Mouse (Mus musculus): ENCODE measurements around the gene Panx3.

Panx3 gene

GRCm38 (mm10) chr9:37636335-37636734, 32.7 kb downstream of the Panx3 start:
- DNase-seq (ENCODE audit: extremely low spot score, low read depth, low spot score): no peak

- DNase-seq (ENCODE audit: extremely low spot score, low read depth, low spot score): no peak
Measured at GRCm38 (mm10) chr9:37634269-37634668, 34.8 kb downstream of the Panx3 start.

DNA sequence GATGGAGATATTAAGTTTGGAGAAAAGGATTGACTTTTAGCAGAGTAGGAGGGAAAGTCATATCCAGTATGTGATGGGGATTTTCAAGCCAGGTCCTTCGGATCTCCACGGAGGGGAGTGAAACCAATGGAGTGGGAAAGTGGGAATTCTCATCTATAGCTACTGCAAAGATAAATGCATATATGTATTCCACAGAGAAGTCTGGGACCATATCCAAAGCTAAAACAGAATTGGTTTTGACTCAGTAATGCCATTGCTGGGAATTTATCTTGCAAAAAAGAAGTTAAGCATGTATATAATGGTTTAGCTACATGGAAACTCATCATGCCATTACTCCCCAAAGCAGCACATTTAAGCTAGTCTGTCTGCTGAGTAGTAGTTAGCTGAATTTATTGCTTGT, 36.7 kb downstream of the Panx3 start:
- no peak for DNase-seq (ENCODE audit: extremely low spot score, low read depth, low spot score)

GRCm38 (mm10) chr9:37629941-37630340, 39.1 kb downstream of the Panx3 start:
- no peak for DNase-seq (ENCODE audit: extremely low spot score, low read depth, low spot score)

- no peak for DNase-seq (ENCODE audit: extremely low spot score, low read depth, low spot score)
Measured at GRCm38 (mm10) chr9:37628581-37628980, 40.5 kb downstream of the Panx3 start.

- no peak for DNase-seq (ENCODE audit: extremely low spot score, low read depth, low spot score)
Measured at GRCm38 (mm10) chr9:37627263-37627662, 41.8 kb downstream of the Panx3 start.

DNA sequence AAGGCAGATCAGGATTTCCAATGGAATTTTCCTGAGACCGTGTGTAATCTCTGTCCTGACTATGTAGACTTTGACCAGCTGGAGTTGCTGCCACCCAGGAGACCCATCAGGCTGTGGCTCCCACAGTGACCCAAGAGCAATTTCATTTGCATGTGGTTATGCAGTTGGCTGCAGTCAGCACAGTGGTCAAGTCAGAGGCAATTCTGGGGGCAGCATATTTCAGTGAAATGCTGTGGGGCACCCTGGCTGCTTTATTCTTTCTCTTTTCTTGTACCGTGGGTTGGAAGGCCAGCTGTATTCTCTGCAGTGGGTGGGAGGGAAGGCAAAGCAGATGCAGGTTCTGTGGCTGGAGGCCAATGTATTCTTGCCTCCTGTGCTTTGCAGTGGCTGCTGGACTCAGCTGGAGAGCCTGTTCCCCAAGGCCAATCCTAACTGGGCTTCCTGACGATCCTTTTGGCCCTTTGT, 42.9 kb downstream of the Panx3 start:
- DNase-seq (ENCODE audit: extremely low spot score, low read depth, low spot score): no peak

GRCm38 (mm10) chr9:37625641-37626040, 43.4 kb downstream of the Panx3 start:
- DNase-seq (ENCODE audit: extremely low spot score, low read depth, low spot score): no peak

DNA sequence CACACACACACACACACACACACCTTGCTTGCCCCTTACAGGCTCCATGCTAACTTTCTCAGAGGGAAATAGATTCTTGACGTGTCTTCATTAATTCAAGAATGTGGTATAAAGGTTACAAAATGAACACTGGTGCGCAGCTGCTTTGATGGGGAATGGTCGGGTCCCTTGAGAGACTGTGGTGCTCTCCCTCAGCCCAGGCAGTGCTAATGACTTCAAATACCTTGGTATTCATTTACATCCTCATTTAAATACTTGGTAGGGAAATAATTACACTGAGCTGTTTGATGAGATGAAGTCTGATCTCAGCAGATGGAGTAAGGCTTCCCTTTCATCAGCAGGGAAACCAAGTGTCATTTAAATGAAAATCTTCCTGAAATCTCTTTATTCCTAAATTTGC, 43.9 kb downstream of the Panx3 start:
- DNase-seq (ENCODE audit: extremely low spot score, low read depth, low spot score): no peak

- no peak for DNase-seq (ENCODE audit: extremely low spot score, low read depth, low spot score)
Measured at GRCm38 (mm10) chr9:37624502-37624901, 44.5 kb downstream of the Panx3 start.

DNA sequence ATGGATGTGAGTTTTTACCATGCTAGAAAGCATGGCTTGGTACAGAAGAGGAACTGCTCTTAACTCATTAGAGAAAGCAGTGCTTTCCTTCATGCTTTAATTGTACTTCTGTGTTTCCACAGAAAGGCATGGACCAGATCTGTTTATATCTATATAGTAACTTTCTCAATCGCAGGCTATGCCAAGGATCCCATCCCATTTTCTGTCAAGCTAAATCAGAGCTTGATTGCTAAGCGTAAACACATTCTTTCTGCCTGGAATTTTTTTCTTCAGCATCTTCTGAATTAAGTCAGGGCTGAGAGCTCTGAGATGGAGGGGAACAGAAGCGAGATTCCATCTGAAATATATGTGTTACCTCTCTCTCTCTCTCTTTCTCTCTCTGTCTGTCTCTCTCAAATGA, 45.1 kb downstream of the Panx3 start:
- no peak for DNase-seq (ENCODE audit: extremely low spot score, low read depth, low spot score)

- no peak for DNase-seq (ENCODE audit: extremely low spot score, low read depth, low spot score)
Measured at GRCm38 (mm10) chr9:37621290-37621689, 47.7 kb downstream of the Panx3 start.

DNA sequence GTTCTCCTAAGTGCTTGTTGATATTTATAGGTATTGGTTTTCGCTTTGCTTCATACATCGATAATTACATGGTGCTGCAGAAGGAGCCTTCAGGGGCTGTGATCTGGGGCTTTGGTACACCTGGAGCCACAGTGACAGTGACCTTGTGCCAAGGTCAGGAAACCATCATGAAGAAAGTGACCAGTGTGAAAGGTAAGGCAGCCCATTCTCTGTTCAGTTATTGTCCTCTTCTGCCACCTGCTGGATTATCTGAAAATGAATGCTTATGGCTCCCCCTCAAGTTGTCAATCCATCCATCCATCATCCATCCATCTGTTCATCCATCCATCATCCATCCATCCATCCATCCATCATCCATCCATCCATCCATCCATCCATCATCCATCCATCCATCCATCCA, 52.3 kb downstream of the Panx3 start:
- DNase-seq (ENCODE audit: extremely low spot score, low read depth, low spot score): no peak

DNA sequence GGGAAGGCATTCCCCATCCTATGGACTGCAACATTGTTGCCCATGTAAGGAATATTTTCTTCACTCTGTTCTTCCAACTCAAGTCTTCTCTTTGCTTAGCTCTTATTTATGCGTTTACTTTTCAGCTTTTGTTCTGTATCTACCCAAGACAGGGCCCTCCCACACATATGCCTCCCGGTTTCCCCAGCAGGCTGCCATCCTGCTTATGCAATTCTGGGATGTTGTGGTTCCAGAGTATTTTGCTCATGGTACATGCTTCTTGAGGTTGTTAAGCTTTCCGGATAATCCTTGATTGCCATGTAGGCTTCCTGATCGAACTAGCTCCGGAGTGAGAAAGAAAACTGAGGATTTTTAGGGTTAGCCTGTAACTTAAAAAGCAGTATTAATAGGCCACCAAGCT, 53.8 kb downstream of the Panx3 start:
- no peak for DNase-seq (ENCODE audit: extremely low spot score, low read depth, low spot score)

GRCm38 (mm10) chr9:37614316-37614715, 54.7 kb downstream of the Panx3 start:
- no peak for DNase-seq (ENCODE audit: extremely low spot score, low read depth, low spot score)

GRCm38 (mm10) chr9:37613911-37614280, 55.1 kb downstream of the Panx3 start:
- DNase-seq (ENCODE audit: extremely low spot score, low read depth, low spot score): no peak

DNA sequence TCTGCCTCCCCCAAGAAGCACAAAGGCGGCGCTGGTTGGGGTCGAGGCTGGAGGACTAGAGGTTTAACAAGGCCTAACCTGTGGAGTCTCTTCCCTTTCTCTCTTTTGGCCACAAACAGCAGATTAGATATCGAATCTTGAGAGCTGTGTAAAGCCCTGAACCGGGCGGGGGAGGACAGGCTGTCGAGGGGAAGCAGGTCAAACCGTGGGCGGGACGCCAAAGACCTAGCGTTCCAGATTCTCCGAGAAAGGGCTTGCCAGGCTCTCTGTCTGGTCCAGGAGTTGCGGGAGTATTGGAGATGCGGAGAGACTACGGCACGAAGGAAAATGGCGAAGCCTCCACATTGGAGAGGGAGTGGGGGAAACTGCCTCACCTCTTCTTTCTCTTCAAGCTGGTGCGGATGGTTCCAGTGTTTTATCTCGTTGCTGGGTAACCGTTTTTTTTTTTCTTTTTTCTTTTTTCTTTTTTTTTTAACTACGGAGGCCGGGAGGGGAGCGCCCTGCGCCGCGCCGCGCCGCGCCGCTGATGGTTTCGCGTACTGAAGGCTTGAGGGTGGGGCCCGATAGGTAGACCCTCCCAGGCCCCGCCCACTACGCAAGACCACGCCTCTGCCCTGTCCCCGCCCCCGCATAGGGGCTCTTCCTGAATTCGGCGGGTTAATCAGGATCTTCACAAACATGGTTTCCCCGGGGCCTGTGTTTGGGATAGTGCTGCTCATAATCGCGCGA, 55.7 kb downstream of the Panx3 start, which contains the start of gene Spa17:
Gene Spa17 (minus strand): TSS at position 541 of the 729 bp plus-strand sequence.
- peak; percentile 69 for DNase-seq (ENCODE audit: extremely low spot score, low read depth, low spot score)
